Mouse (Mus musculus) CH12.LX (cell line): ENCODE results near the gene Pigk.

Experiments
- CHD2 ChIP-seq: IDR thresholded peaks from 2 replicates; pipeline ENCODE4 v1.6.1; 2011; ENCODE audit warnings: low read length, improper control_type of control experiment
- CTCF ChIP-seq, 2 experiments: IDR thresholded peaks in 1 of 2; conservative IDR thresholded peaks in 1 of 2; 2 replicates each; pipeline ENCODE4 v1.5.1; 2011 to 2012; ENCODE audit warnings: low read depth in 2 of 2, low read length in 2 of 2, improper control_type of control experiment in 1 of 2, inconsistent platforms in 1 of 2, mild to moderate bottlenecking in 1 of 2, moderate library complexity in 1 of 2
- E2F4 ChIP-seq: IDR thresholded peaks from 2 replicates; pipeline ENCODE4 v1.6.1; 2011; ENCODE audit warnings: low read depth, low read length, improper control_type of control experiment; ENCODE audit not compliant: insufficient replicate concordance
- ELF1 ChIP-seq: IDR thresholded peaks from 2 replicates; pipeline ENCODE4 v1.6.1; 2014; ENCODE audit warnings: low read depth, mild to moderate bottlenecking, inconsistent platforms, low read length, improper control_type of control experiment
- EP300 ChIP-seq: IDR thresholded peaks from 2 replicates; pipeline ENCODE4 v1.6.1; 2011; ENCODE audit warnings: low read length, improper control_type of control experiment
- MEF2A ChIP-seq: IDR thresholded peaks from 2 replicates; pipeline ENCODE4 v1.6.1; 2014; ENCODE audit warnings: low read depth, mild to moderate bottlenecking, inconsistent platforms, low read length, improper control_type of control experiment, borderline replicate concordance
- POLR2A ChIP-seq: IDR thresholded peaks from 2 replicates; pipeline ENCODE4 v1.6.1; 2011; ENCODE audit warnings: low read depth, mild to moderate bottlenecking, improper control_type of control experiment, low read length
- SMC3 ChIP-seq: IDR thresholded peaks from 2 replicates; pipeline ENCODE4 v1.6.1; 2011; ENCODE audit warnings: low read depth, low read length, improper control_type of control experiment
- TCF12 ChIP-seq: IDR thresholded peaks from 2 replicates; pipeline ENCODE4 v1.6.1; 2014; ENCODE audit warnings: low read depth, mild to moderate bottlenecking, inconsistent platforms, low read length, improper control_type of control experiment
- USF2 ChIP-seq: conservative IDR thresholded peaks from 2 replicates; pipeline ENCODE4 v1.6.1; 2011; ENCODE audit warnings: low read depth, low read length, improper control_type of control experiment
- ZKSCAN1 ChIP-seq: IDR thresholded peaks from 2 replicates; pipeline ENCODE4 v1.6.1; 2012; ENCODE audit warnings: low read depth, inconsistent platforms, low read length, improper control_type of control experiment, borderline replicate concordance
- ZNF384 ChIP-seq: IDR thresholded peaks from 2 replicates; pipeline ENCODE4 v1.6.1; 2012; ENCODE audit warnings: low read depth, low read length, improper control_type of control experiment, inconsistent platforms

GRCm38 (mm10) chr3:152668793-152669192 lies 45.1 kb upstream of the Pigk start:
- TF ChIP-seq POLR2A (no peak), CTCF (conservative IDR thresholded peaks at IDR 0.05 in 1 of 2, IDR thresholded peaks at IDR 0.05 in 1 of 2; ENCODE audit: low read depth in 2 of 2, low read length in 2 of 2) (no peak), USF2 (no peak), ZKSCAN1 (no peak), SMC3 (no peak), ZNF384 (no peak), CHD2 (peak; percentile 58; the same call in 1 of the 2 replicates), EP300 (peak; percentile 92), TCF12 (peak; percentile 50; the same call in 1 of the 2 replicates), ELF1 (no peak), E2F4 (no peak), MEF2A (no peak)
